ENCODE assay signal across 8 mouse cellular contexts in genomic region chr6:84105148-84106022, GRCm38 (mm10).
DNase-seq lines count a peak whose midpoint lies in the region; ATAC-seq and TF ChIP-seq lines count a peak whose summit lies in the region.

No protein-coding gene starts in this region.

- H3K27me3 ChIP-seq in lung, embryonic 15.5 days, result peaks cover 44% of the 10 kb centered on the region
- H3K27me3 ChIP-seq in embryonic facial prominence, embryonic 14.5 days (replicated peaks; ENCODE audit: control insufficient read depth, insufficient read depth, low read length), result peaks cover 4% of the 10 kb centered on the region; the same call in 1 of the 2 replicates
- peaks cover 3% of the 10 kb centered on the region; the same call in 1 of the 2 replicates for H3K27me3 ChIP-seq in hindbrain, embryonic 11.5 days (ENCODE audit: control insufficient read depth, insufficient read depth, low read length)
- H3K27me3 ChIP-seq in midbrain, postnatal 0 days (ENCODE audit: insufficient read depth, low read length), result 0 out of 2 replicates have a peak, but pooled peaks cover 9% of the 10 kb centered on the region

- 3% methylated on average over 40 of the region's 40 CpGs for whole genome bisulfite sequencing in lung, embryonic 15.5 days
- WGBS in embryonic facial prominence, embryonic 14.5 days, result 2% methylated on average over 40 of the region's 40 CpGs
- WGBS in hindbrain, embryonic 11.5 days, result under 1% methylated on average over 40 of the region's 40 CpGs
- 2% methylated on average over 40 of the region's 40 CpGs for WGBS in midbrain, postnatal 0 days

- no peaks in the 10 kb centered on the region for H3K36me3 ChIP-seq in lung, embryonic 15.5 days
- no peaks in the 10 kb centered on the region for H3K36me3 ChIP-seq in embryonic facial prominence, embryonic 14.5 days (ENCODE audit: control insufficient read depth, insufficient read depth, low read length)
- H3K36me3 ChIP-seq in hindbrain, embryonic 11.5 days (ENCODE audit: control insufficient read depth, insufficient read depth, low read length), result no peaks in the 10 kb centered on the region
- no peaks in the 10 kb centered on the region for H3K36me3 ChIP-seq in midbrain, postnatal 0 days (ENCODE audit: insufficient read depth, low read length)

- H3K27ac ChIP-seq in lung, embryonic 15.5 days, result no peak overlapping the region
- peak overlapping the region; percentile 73 for H3K27ac ChIP-seq in embryonic facial prominence, embryonic 14.5 days (replicated peaks; ENCODE audit: low read depth, low read length)
- peak overlapping the region; percentile 3; the same call in 1 of the 2 replicates for H3K27ac ChIP-seq in hindbrain, embryonic 11.5 days (ENCODE audit: low read depth, low read length)
- H3K27ac ChIP-seq in midbrain, postnatal 0 days (ENCODE audit: low read depth, low read length), result no peak overlapping the region

- no peak for TF ChIP-seq CTCF in midbrain, postnatal 0 days (IDR thresholded peaks at IDR 0.05)

- no peaks in the 10 kb centered on the region for H3K9me3 ChIP-seq in lung, embryonic 15.5 days
- H3K9me3 ChIP-seq in embryonic facial prominence, embryonic 14.5 days (ENCODE audit: control insufficient read depth, low read length), result no peaks in the 10 kb centered on the region
- no peaks in the 10 kb centered on the region for H3K9me3 ChIP-seq in hindbrain, embryonic 11.5 days (ENCODE audit: control insufficient read depth, low read length)
- H3K9me3 ChIP-seq in midbrain, postnatal 0 days (ENCODE audit: low read length), result no peaks in the 10 kb centered on the region

- peak overlapping the region; percentile 20 for H3K9ac ChIP-seq in lung, embryonic 15.5 days
- peak overlapping the region; percentile 55 for H3K9ac ChIP-seq in embryonic facial prominence, embryonic 14.5 days (ENCODE audit: low read depth, low read length)
- H3K9ac ChIP-seq in hindbrain, embryonic 11.5 days (ENCODE audit: low read depth, low read length), result peak overlapping the region; percentile 44
- H3K9ac ChIP-seq in midbrain, postnatal 0 days (replicated peaks; ENCODE audit: low read length, poor library complexity, severe bottlenecking), result peak overlapping the region; percentile 50; the same call in 1 of the 2 replicates

- intact Hi-C loops in left cerebral cortex, postnatal 25 days (cut with DNase I), result no loop called here

- DNase-seq in lung, postnatal 25 days (ENCODE audit: low spot score), result no peak
- peak; percentile 87 for DNase-seq in embryonic facial prominence, embryonic 14.5 days (ENCODE audit: low spot score)
- DNase-seq in hindbrain, embryonic 11.5 days (ENCODE audit: low spot score), result peak; percentile 76
- DNase-seq in left cerebral cortex, postnatal 25 days (ENCODE audit: low spot score in 2 of 2), result peak; percentile 27 to 54
- DNase-seq in midbrain, postnatal 0 days (ENCODE audit: low spot score), result peak; percentile 68
- DNase-seq in ovary, postnatal 14 days (ENCODE audit: low spot score), result no peak
- DNase-seq in spleen, postnatal 4 days (ENCODE audit: low spot score in 2 of 2), result no peak

- peak overlapping the region; percentile 67 for H3K4me2 ChIP-seq in lung, embryonic 15.5 days
- H3K4me2 ChIP-seq in embryonic facial prominence, embryonic 14.5 days (ENCODE audit: low read depth, low read length), result peak overlapping the region; percentile 72
- H3K4me2 ChIP-seq in hindbrain, embryonic 11.5 days (replicated peaks; ENCODE audit: low read depth, low read length), result peak overlapping the region; percentile 73
- H3K4me2 ChIP-seq in midbrain, postnatal 0 days (ENCODE audit: low read depth, low read length, poor library complexity, severe bottlenecking), result peak overlapping the region; percentile 74

- H3K4me3 ChIP-seq in lung, embryonic 15.5 days, result peak overlapping the region; percentile 32
- peak overlapping the region; percentile 37 for H3K4me3 ChIP-seq in embryonic facial prominence, embryonic 14.5 days (ENCODE audit: low read depth, low read length)
- peak overlapping the region; percentile 35 for H3K4me3 ChIP-seq in hindbrain, embryonic 11.5 days (ENCODE audit: low read depth, low read length)
- peak overlapping the region; percentile 41 for H3K4me3 ChIP-seq in midbrain, postnatal 0 days (ENCODE audit: low read depth, low read length)

- ATAC-seq in lung, embryonic 15.5 days (ENCODE audit: borderline replicate concordance, extremely low read depth, low FRiP score, low TSS enrichment), result peak; percentile 41; the same call in 1 of the 2 replicates
- peak; percentile 85 for ATAC-seq in embryonic facial prominence, embryonic 14.5 days (ENCODE audit: low read depth)
- peak; percentile 89 for ATAC-seq in hindbrain, embryonic 11.5 days (ENCODE audit: low FRiP score)
- ATAC-seq in midbrain, postnatal 0 days (ENCODE audit: low FRiP score), result peak; percentile 59

- peaks cover 17% of the 10 kb centered on the region for H3K4me1 ChIP-seq in lung, embryonic 15.5 days
- H3K4me1 ChIP-seq in embryonic facial prominence, embryonic 14.5 days (ENCODE audit: control insufficient read depth, insufficient read depth, low read length), result peaks cover 23% of the 10 kb centered on the region
- H3K4me1 ChIP-seq in hindbrain, embryonic 11.5 days (replicated peaks; ENCODE audit: control insufficient read depth, insufficient read depth, low read length), result peaks cover 10% of the 10 kb centered on the region
- H3K4me1 ChIP-seq in midbrain, postnatal 0 days (ENCODE audit: insufficient read depth, low read length), result 0 out of 2 replicates have a peak, but pooled peaks cover 7% of the 10 kb centered on the region

Comparison
In these comparisons a context has a peak if more than half of its experiments do, and no peak if none do; other contexts are left out.
1. H3K27ac ChIP-seq: peak in embryonic facial prominence, embryonic 14.5 days (single experiment) and hindbrain, embryonic 11.5 days (single experiment); none in lung, embryonic 15.5 days (single experiment) and midbrain, postnatal 0 days (single experiment).
2. DNase-seq: peak in embryonic facial prominence, embryonic 14.5 days (single experiment), hindbrain, embryonic 11.5 days (single experiment), left cerebral cortex, postnatal 25 days (2 of 2) and midbrain, postnatal 0 days (single experiment); none in lung, postnatal 25 days (single experiment), ovary, postnatal 14 days (single experiment) and spleen, postnatal 4 days (0 of 2).
3. Peak in every context shown above with its lines, with median percentiles within 50 percentile points of each other: ATAC-seq, H3K4me2 ChIP-seq, H3K4me3 ChIP-seq and H3K9ac ChIP-seq.